Mouse (Mus musculus): ENCODE data around the gene Gatc. TPM values are rescaled to one million over a fixed set of nuclear protein-coding genes. Genes with fewer than 3 reads are reported as not detected.
"Not testable (repeated sequence)": the region's sequence is repeated elsewhere in the genome, so short reads cannot be mapped to it uniquely, and the experiment has no call there.

The Gatc gene
- polyA plus RNA-seq, 1 experiment, result 31.1 TPM

GRCm38 (mm10) chr5:115316968-115317644, 23.9 kb downstream of the Gatc start:
- Histone ChIP-seq H3K4me3 (ENCODE audit: insufficient read depth, low read length) (no peak overlapping the region), H3K27ac (ENCODE audit: insufficient read depth, low read length) (peak overlapping the region; percentile 76; the same call in 1 of the 2 replicates), H3K4me1 (ENCODE audit: control insufficient read depth, insufficient read depth, low read length) (peaks cover 12% of the 10 kb centered on the region)
- TF ChIP-seq CTCF (IDR thresholded peaks at IDR 0.05; ENCODE audit: extremely low read depth, insufficient read depth, low read length), result no peak
- TF ChIP-seq POLR2A (IDR thresholded peaks at IDR 0.05; ENCODE audit: extremely low read depth, insufficient read depth, low read length), result no peak

DNA sequence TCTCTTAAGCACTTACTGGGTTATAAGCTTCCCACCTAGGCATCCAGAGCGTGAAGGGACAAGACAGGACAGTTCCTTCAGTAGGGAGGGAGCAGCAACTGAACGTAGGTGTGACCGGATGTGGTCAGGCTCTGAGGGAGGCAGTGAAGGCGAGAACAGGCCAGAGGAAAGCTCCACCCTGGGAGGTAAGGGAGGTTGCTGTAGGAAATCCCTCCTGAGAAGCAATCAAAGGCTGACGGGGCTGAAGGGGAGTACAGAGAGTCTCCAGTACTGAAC, 27.4 kb downstream of the Gatc start:
- Histone ChIP-seq H3K4me1 (ENCODE audit: control insufficient read depth, insufficient read depth, low read length) (peaks cover 10% of the 10 kb centered on the region; the same call in 1 of the 2 replicates), H3K27ac (ENCODE audit: insufficient read depth, low read length) (no peak overlapping the region), H3K4me3 (ENCODE audit: insufficient read depth, low read length) (no peak overlapping the region)
- TF ChIP-seq POLR2A (IDR thresholded peaks at IDR 0.05; ENCODE audit: extremely low read depth, insufficient read depth, low read length), result no peak
- TF ChIP-seq CTCF (IDR thresholded peaks at IDR 0.05; ENCODE audit: extremely low read depth, insufficient read depth, low read length), result no peak

GRCm38 (mm10) chr5:115312816-115313667, 27.9 kb downstream of the Gatc start:
- peaks cover 8% of the 10 kb centered on the region; the same call in 1 of the 2 replicates for H3K4me1 ChIP-seq (ENCODE audit: control insufficient read depth, insufficient read depth, low read length)
- no peak overlapping the region for H3K27ac ChIP-seq (ENCODE audit: insufficient read depth, low read length)
- H3K4me3 ChIP-seq (ENCODE audit: insufficient read depth, low read length), result no peak overlapping the region
- TF ChIP-seq POLR2A (IDR thresholded peaks at IDR 0.05; ENCODE audit: extremely low read depth, insufficient read depth, low read length) (no peak), CTCF (IDR thresholded peaks at IDR 0.05; ENCODE audit: extremely low read depth, insufficient read depth, low read length) (no peak)

GRCm38 (mm10) chr5:115312354-115312753, 28.6 kb downstream of the Gatc start:
- TF ChIP-seq POLR2A (IDR thresholded peaks at IDR 0.05; ENCODE audit: extremely low read depth, insufficient read depth, low read length) (no peak), CTCF (IDR thresholded peaks at IDR 0.05; ENCODE audit: extremely low read depth, insufficient read depth, low read length) (no peak)
- Histone ChIP-seq H3K27ac (ENCODE audit: insufficient read depth, low read length) (no peak overlapping the region), H3K4me1 (ENCODE audit: control insufficient read depth, insufficient read depth, low read length) (peaks cover 3% of the 10 kb centered on the region; the same call in 1 of the 2 replicates), H3K4me3 (ENCODE audit: insufficient read depth, low read length) (no peak overlapping the region)

DNA sequence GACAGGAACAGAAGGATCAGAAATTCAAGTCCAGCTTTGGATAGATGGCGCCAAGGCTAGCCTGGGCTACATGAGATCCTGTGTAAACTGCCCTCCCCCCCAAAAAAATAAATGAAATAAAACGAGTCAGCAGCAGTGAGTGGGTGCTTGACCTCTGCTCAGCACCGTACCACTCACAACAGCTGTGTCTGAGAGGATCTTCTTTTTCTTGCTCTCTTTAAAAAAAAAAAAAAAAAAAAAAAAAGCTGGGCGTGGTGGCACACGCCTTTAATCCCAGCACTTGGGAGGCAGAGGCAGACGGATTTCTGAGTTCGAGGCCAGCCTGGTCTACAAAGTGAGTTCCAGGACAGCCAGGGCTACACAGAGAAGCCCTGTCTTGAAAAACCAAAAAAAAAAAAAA, 38.8 kb downstream of the Gatc start:
- not testable (repeated sequence) for H3K4me3 ChIP-seq (ENCODE audit: insufficient read depth, low read length); H3K27ac ChIP-seq (ENCODE audit: insufficient read depth, low read length); H3K4me1 ChIP-seq (ENCODE audit: control insufficient read depth, insufficient read depth, low read length)

GRCm38 (mm10) chr5:115301615-115302014, 39.4 kb downstream of the Gatc start:
- Histone ChIP-seq H3K4me3 (ENCODE audit: insufficient read depth, low read length) (peak overlapping the region; percentile 97), H3K27ac (ENCODE audit: insufficient read depth, low read length) (peak overlapping the region; percentile 4; the same call in 1 of the 2 replicates), H3K4me1 (ENCODE audit: control insufficient read depth, insufficient read depth, low read length) (peaks cover 2% of the 10 kb centered on the region; the same call in 1 of the 2 replicates)
- no peak for TF ChIP-seq CTCF (IDR thresholded peaks at IDR 0.05; ENCODE audit: extremely low read depth, insufficient read depth, low read length)
- TF ChIP-seq POLR2A (IDR thresholded peaks at IDR 0.05; ENCODE audit: extremely low read depth, insufficient read depth, low read length), result no peak

GRCm38 (mm10) chr5:115300792-115301614, 40.0 kb downstream of the Gatc start, which contains the start of gene Dynll1:
Gene Dynll1 (minus strand): TSS chr5:115300999.
- H3K4me1 ChIP-seq (ENCODE audit: control insufficient read depth, insufficient read depth, low read length), result peaks cover 2% of the 10 kb centered on the region; the same call in 1 of the 2 replicates
- TF ChIP-seq CTCF (IDR thresholded peaks at IDR 0.05; ENCODE audit: extremely low read depth, insufficient read depth, low read length) (0 out of 2 replicates have a peak, but pooled peaks have one; percentile 1), POLR2A (IDR thresholded peaks at IDR 0.05; ENCODE audit: extremely low read depth, insufficient read depth, low read length) (peak; percentile 80)
- H3K27ac ChIP-seq (ENCODE audit: insufficient read depth, low read length), result peak within 1 kb of the TSS; percentile 77
- H3K4me3 ChIP-seq (ENCODE audit: insufficient read depth, low read length), result peak within 1 kb of the TSS; percentile 97

GRCm38 (mm10) chr5:115300035-115300744, 40.8 kb downstream of the Gatc start:
- Histone ChIP-seq H3K27ac (ENCODE audit: insufficient read depth, low read length) (peak overlapping the region; percentile 77), H3K4me3 (ENCODE audit: insufficient read depth, low read length) (peak overlapping the region; percentile 97), H3K4me1 (ENCODE audit: control insufficient read depth, insufficient read depth, low read length) (peaks cover 2% of the 10 kb centered on the region; the same call in 1 of the 2 replicates)
- no peak for TF ChIP-seq POLR2A (IDR thresholded peaks at IDR 0.05; ENCODE audit: extremely low read depth, insufficient read depth, low read length)
- 0 out of 2 replicates have a peak, but pooled peaks have one; percentile 21 for TF ChIP-seq CTCF (IDR thresholded peaks at IDR 0.05; ENCODE audit: extremely low read depth, insufficient read depth, low read length)

DNA sequence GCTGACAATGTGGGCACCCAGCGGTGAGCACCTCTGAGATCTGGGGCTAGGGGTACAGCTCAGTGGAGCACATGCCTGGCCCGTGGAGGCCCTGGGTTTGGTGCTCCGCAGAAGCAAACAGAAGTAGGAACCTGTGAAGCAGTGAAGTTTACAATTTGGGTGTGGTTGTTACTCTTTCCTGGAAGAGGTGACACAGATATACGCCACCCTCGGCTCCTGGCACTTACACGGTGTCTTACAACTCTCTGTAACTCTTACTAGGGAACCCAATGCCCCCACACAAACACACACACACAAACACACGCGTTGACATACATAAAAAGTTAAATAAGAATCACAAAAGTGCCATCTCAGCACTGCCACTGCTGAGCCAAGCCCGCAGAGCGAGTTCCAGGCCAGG, 44.6 kb downstream of the Gatc start:
- Histone ChIP-seq H3K4me3 (ENCODE audit: insufficient read depth, low read length) (no peak overlapping the region), H3K27ac (ENCODE audit: insufficient read depth, low read length) (no peak overlapping the region), H3K4me1 (ENCODE audit: control insufficient read depth, insufficient read depth, low read length) (peaks cover 2% of the 10 kb centered on the region; the same call in 1 of the 2 replicates)
- TF ChIP-seq CTCF (IDR thresholded peaks at IDR 0.05; ENCODE audit: extremely low read depth, insufficient read depth, low read length), result no peak
- no peak for TF ChIP-seq POLR2A (IDR thresholded peaks at IDR 0.05; ENCODE audit: extremely low read depth, insufficient read depth, low read length)

Measured in cortical plate, adult 2 months (tissue).